Mouse (Mus musculus) neural tube, embryonic 13.5 days (tissue): ENCODE results near the gene 4930404N11Rik. TPM values are rescaled to one million over a fixed set of nuclear protein-coding genes. Genes with fewer than 3 reads are reported as not detected.

Source experiments
- ATAC-seq: fragments of 200-750 bp; cut with Nextera tagmentation; 2 replicates; pipeline ENCODE4 v1.8.0; 2017; ENCODE audit warnings: low read depth, mild to moderate bottlenecking, moderate TSS enrichment, moderate library complexity
- H3K27ac ChIP-seq: fragments of 300-500 bp; sonication (generic); replicated peaks from 2 replicates; pipeline ENCODE4 v1.5.1; 2015; ENCODE audit warnings: moderate library complexity, mild to moderate bottlenecking, inconsistent platforms
- H3K27me3 ChIP-seq: fragments of 300-500 bp; sonication (generic); 2 replicates; pipeline ENCODE4 v1.6.1; 2015; ENCODE audit warnings: mild to moderate bottlenecking, inconsistent platforms
- H3K36me3 ChIP-seq: fragments of 300-500 bp; sonication (generic); 2 replicates; pipeline ENCODE4 v1.6.1; 2015; ENCODE audit warnings: mild to moderate bottlenecking, inconsistent platforms
- H3K4me1 ChIP-seq: fragments of 300-500 bp; sonication (generic); replicated peaks from 2 replicates; pipeline ENCODE4 v1.6.1; 2015; ENCODE audit warnings: inconsistent platforms
- H3K4me2 ChIP-seq: fragments of 300-500 bp; sonication (generic); 2 replicates; pipeline ENCODE4 v1.6.1; 2015; ENCODE audit warnings: inconsistent platforms, mild to moderate bottlenecking, moderate library complexity
- H3K4me3 ChIP-seq: fragments of 300-500 bp; sonication (generic); 2 replicates; pipeline ENCODE4 v1.5.1; 2015; ENCODE audit warnings: mild to moderate bottlenecking, inconsistent platforms
- H3K9ac ChIP-seq: fragments of 300-500 bp; sonication (generic); 2 replicates; pipeline ENCODE4 v1.6.1; 2015; ENCODE audit warnings: moderate library complexity, mild to moderate bottlenecking, inconsistent platforms
- H3K9me3 ChIP-seq: fragments of 300-500 bp; sonication (generic); 2 replicates; pipeline ENCODE4 v1.6.1; 2016; ENCODE audit warnings: inconsistent platforms
- WGBS: fragments of 180-500 bp; shearing (Covaris S2); methylation state at CpG from one replicate; pipeline ENCODE4 v1.1.7; 2015; 5-methylcytosine and 5-hydroxymethylcytosine counted together
- polyA plus RNA-seq: library from polyadenylated mRNA; unstranded; fragments of >200 nt; fragmentation: Nextera tagmentation; extraction: Ambion mirVana; gene quantifications from 2 replicates; pipeline ENCODE4 v1.2.1, GENCODE M21; 2015

Gene 4930404N11Rik
- polyA plus RNA-seq, 1 experiment from 2014 or later = 0.87 TPM

DNA sequence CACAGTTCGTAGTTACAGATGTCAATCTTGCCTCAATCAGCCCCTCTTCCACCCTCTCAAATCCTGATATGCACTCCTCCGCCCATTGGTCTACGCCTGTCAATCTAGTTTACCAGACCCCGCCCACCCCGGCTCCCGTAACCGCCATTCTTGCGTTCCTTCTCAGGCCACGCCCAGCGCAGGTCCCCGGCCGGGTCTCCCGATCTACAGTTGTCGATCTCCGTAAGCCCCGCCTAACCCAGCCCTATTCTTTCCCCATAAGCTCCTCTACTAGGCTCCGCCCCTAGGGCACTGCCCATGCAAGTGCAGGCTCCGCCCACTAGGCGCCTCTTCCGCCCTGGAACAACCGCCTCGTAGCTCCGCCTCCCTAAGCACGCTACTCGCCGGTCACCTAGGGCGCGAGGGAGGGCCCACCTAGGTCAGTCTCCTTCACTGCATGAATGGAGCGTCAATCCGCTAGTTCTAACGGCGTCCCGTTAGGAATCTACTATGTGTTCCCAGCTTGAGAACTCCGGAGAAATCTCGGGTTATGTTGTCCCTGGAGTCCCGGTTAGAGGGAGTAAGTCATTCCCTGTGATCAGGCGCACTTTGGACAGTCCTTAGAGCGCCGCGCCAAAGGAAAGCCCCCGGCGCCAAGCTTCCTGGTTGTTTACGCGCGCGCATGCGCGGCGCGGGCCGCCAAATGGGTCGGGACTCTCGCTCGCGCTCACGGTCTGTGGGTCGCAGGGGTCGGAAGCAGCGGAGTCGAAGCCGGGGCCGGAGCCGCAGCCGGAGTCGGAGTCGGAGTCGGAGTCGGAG is 44.9 kb downstream of the 4930404N11Rik start, which contains the start of gene Cactin:
Gene Cactin (plus strand): TSS at position 554 of the 798 bp plus-strand sequence.
- peak; percentile 94 for ATAC-seq
- peak within 1 kb of the TSS; percentile 87 for H3K4me2 ChIP-seq
- peaks cover 37% of the 10 kb centered on the region for H3K4me1 ChIP-seq
- H3K4me3 ChIP-seq = peak within 1 kb of the TSS; percentile 90
- peak within 1 kb of the TSS; percentile 88 for H3K9ac ChIP-seq
- no peaks in the 10 kb centered on the region for H3K9me3 ChIP-seq
- no peaks in the 10 kb centered on the region for H3K27me3 ChIP-seq
- H3K27ac ChIP-seq = peak within 1 kb of the TSS; percentile 89
- WGBS = under 1% methylated on average over 68 of the region's 68 CpGs
- H3K36me3 ChIP-seq = peaks cover 66% of the 10 kb centered on the region

DNA sequence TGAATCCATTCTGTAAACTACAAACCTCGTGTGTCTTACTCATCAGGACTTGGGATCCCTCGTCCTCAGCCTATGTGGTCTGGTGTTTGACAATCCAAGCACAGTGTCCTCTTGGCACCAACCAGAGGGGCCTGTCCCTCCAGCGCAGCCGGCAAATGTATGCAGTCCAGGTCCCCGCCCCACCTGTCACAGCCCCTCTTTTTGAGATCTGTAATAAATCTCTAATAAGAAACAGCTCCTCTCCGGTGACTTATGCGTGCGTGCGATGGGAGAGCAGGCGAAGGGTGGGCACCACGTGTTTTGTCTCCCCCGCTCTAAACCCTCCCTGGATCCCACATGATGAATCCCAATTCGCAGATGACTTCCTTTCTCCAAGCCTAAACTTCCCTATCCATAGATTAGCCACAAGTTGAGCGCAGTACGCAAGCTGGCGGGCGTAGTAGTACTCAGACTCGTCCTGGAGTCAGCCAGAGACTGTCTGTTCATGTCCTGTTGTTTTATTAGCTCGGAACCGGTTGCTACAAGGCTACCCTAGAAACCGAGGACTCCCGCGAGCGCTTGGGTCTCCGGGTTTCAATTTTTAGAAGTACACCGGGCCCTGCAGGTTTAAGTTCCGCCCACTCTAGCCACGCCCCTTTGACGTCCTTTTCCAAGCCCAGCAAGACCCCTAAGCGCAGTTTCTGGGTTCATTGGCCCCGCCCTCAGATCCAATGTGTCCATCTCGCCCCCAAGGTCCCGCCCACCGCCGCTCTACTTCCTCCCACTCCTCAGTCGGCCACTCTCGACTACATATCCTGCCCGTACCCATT is 45.7 kb downstream of the 4930404N11Rik start:
- Histone ChIP-seq H3K4me3 (peak overlapping the region; percentile 90), H3K27me3 (no peaks in the 10 kb centered on the region), H3K27ac (peak overlapping the region; percentile 89), H3K9ac (peak overlapping the region; percentile 53), H3K36me3 (peaks cover 66% of the 10 kb centered on the region), H3K4me2 (peak overlapping the region; percentile 87), H3K4me1 (peaks cover 37% of the 10 kb centered on the region), H3K9me3 (no peaks in the 10 kb centered on the region)
- WGBS = under 1% methylated on average over 38 of the region's 38 CpGs
- ATAC-seq = peak; percentile 44

GRCm38 (mm10) chr10:81319330-81319699 is 46.3 kb downstream of the 4930404N11Rik start:
- Histone ChIP-seq H3K36me3 (peaks cover 66% of the 10 kb centered on the region), H3K9me3 (no peaks in the 10 kb centered on the region), H3K4me1 (peaks cover 37% of the 10 kb centered on the region), H3K27me3 (no peaks in the 10 kb centered on the region), H3K4me3 (peak overlapping the region; percentile 90), H3K4me2 (peak overlapping the region; percentile 87), H3K9ac (peak overlapping the region; percentile 53), H3K27ac (peak overlapping the region; percentile 89)
- WGBS = 33% methylated on average over 8 of the region's 8 CpGs
- no peak for ATAC-seq

DNA sequence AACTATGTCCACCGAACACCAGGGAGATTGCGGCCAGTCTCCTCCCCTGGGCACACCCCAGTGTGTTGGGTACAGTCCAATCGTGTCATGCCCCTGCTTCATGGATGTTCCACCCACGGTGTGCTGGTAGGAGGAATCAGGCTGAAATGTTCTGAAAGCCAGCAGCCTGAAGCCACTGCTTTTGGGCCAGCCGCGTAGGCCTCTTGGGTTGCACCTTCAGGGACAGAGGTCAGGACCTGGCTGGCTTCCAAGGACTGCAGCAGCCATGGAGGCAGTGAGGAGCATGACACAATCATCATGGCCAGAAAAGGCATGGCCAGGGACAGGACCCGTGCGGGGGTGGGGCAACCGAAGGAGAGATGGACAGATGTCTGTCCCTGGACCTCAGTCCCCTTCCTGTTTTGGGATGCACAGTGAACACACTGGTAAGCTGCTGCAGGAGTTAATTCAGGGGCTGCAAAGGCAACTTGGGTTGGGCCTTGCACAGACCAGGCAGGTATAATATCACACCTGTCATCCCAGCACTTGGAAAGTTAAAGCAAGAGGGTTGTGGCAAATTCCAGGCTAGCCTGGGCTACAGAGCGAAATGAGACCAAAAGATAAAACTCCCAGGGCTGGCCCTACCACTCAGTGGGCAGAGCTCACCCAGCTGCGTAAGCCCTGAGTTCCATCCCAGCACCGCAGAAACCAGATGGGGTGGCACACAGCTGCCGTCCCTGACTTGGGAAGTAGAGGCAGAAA is 46.9 kb downstream of the 4930404N11Rik start:
- 88% methylated on average over 13 of the region's 13 CpGs for WGBS
- H3K9ac ChIP-seq = peak overlapping the region; percentile 53
- H3K36me3 ChIP-seq = peaks cover 66% of the 10 kb centered on the region

DNA sequence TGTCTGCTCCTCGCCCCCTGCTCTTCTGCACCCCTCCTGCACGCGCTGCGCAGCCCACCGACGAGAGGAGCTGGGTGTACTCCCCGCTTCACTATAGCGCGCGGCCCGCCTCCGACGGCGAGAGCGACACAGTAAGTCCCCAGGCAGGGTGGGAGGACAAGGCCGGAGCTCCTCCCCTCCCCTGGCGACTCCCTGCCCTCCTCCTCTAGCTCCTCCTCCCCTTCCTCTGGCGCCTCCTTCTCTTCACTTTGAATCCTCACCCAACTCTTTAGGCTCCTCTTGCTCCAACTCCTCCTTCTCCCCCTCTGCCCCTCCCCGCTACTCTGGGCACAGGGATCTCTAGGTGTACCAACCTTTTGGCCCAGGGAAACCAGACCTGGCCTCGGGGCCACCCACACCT is 48.3 kb downstream of the 4930404N11Rik start:
- no peak overlapping the region for H3K27ac ChIP-seq
- no peaks in the 10 kb centered on the region for H3K9me3 ChIP-seq
- no peaks in the 10 kb centered on the region for H3K27me3 ChIP-seq
- ATAC-seq = no peak
- 0 out of 2 replicates have a peak overlapping the region, but pooled peaks have one; percentile 9 for H3K4me3 ChIP-seq
- 0 out of 2 replicates have a peak overlapping the region, but pooled peaks have one; percentile 1 for H3K9ac ChIP-seq
- peaks cover 33% of the 10 kb centered on the region for H3K4me1 ChIP-seq
- H3K36me3 ChIP-seq = peaks cover 66% of the 10 kb centered on the region
- H3K4me2 ChIP-seq = peak overlapping the region; percentile 27; the same call in 1 of the 2 replicates
- WGBS = 13% methylated on average over 20 of the region's 20 CpGs

More for the DNA sequence above, 46.9 kb downstream of the 4930404N11Rik start:
- Histone ChIP-seq H3K4me2 (peak overlapping the region; percentile 87; the same call in 1 of the 2 replicates), H3K4me3 (peak overlapping the region; percentile 90; the same call in 1 of the 2 replicates), H3K9me3 (no peaks in the 10 kb centered on the region), H3K4me1 (peaks cover 37% of the 10 kb centered on the region), H3K27ac (0 out of 2 replicates have a peak overlapping the region, but pooled peaks have one; percentile 89), H3K27me3 (no peaks in the 10 kb centered on the region)
- no peak for ATAC-seq

DNA sequence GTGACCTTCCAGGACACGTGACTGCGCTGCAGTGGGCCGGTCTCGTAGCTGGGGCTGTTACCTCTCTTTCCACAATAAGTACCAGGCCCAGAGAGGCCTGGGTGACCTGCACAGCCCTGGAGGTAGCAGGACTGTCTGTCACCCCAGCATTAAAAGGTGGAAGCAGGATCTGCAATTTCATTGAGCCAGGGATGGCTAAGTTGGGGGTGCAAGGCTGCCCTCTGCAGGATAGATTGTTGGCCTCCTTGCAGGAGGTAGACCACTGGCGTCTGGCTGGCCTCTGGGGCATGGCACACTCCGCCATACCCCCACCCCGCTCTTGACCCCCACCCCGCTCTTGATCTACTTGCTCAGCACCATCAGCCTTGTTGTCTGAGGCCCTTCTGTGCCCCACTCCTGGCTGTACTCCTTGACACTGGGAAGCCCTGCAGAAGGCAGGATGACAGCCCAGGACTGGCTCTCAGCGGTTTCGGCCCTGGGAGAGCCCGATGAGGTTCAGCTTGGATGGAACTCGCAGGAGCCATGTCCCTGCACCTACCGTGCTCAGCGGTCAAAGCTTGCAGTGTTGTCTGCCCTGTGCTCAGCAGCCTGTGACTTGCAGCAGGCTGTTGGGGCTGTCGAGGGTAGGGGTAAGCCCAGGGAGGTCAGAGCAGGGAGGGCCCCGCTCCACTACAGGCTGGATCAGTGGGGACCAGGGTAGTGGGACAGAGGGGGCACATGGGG is 49.1 kb downstream of the 4930404N11Rik start:
- H3K4me2 ChIP-seq = peak overlapping the region; percentile 27; the same call in 1 of the 2 replicates
- H3K4me1 ChIP-seq = peaks cover 25% of the 10 kb centered on the region
- no peak for ATAC-seq
- H3K9me3 ChIP-seq = no peaks in the 10 kb centered on the region
- H3K36me3 ChIP-seq = peaks cover 72% of the 10 kb centered on the region
- 0 out of 2 replicates have a peak overlapping the region, but pooled peaks have one; percentile 9 for H3K4me3 ChIP-seq
- no peak overlapping the region for H3K27ac ChIP-seq
- H3K9ac ChIP-seq = 0 out of 2 replicates have a peak overlapping the region, but pooled peaks have one; percentile 1
- H3K27me3 ChIP-seq = no peaks in the 10 kb centered on the region
- 49% methylated on average over 16 of the region's 16 CpGs for WGBS

- H3K36me3 ChIP-seq = peaks cover 81% of the 10 kb centered on the region
- no peak overlapping the region for H3K4me2 ChIP-seq
- peaks cover 24% of the 10 kb centered on the region for H3K4me1 ChIP-seq
- no peaks in the 10 kb centered on the region for H3K27me3 ChIP-seq
- H3K27ac ChIP-seq = no peak overlapping the region
- 91% methylated on average over 16 of the region's 16 CpGs for WGBS
- H3K4me3 ChIP-seq = no peak overlapping the region
- no peak for ATAC-seq
- H3K9me3 ChIP-seq = no peaks in the 10 kb centered on the region
- H3K9ac ChIP-seq = no peak overlapping the region
Measured at GRCm38 (mm10) chr10:81315587-81315986, 50.0 kb downstream of the 4930404N11Rik start.

DNA sequence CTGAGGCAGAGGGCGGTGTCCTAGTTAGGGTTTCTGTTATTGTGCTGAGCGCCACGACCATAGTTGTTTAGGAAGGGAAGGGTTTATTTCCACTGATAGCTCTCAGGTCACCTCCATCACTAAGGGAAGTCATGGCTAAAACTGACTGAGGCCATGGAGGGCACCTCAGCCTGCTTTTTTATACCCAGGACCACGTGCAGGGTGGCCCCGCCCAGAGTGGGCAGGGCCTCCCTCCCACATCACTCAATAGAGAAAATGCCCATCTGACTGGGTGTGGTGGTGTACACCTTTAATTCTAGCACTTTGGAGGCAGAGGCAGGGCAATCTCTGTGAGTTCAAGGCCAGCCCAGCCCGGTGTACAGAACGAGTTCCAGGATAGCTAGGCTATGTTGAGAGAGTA is 51.4 kb downstream of the 4930404N11Rik start:
- H3K27ac ChIP-seq = no peak overlapping the region
- H3K4me2 ChIP-seq = no peak overlapping the region
- H3K9me3 ChIP-seq = no peaks in the 10 kb centered on the region
- H3K27me3 ChIP-seq = no peaks in the 10 kb centered on the region
- H3K4me3 ChIP-seq = no peak overlapping the region
- WGBS = 86% methylated on average over 7 of the region's 7 CpGs
- H3K36me3 ChIP-seq = peaks cover 95% of the 10 kb centered on the region
- peaks cover 15% of the 10 kb centered on the region for H3K4me1 ChIP-seq
- H3K9ac ChIP-seq = no peak overlapping the region
- ATAC-seq = no peak

- no peak overlapping the region for H3K4me3 ChIP-seq
- ATAC-seq = no peak
- peaks cover 98% of the 10 kb centered on the region for H3K36me3 ChIP-seq
- 93% methylated on average over 13 of the region's 13 CpGs for WGBS
- H3K27ac ChIP-seq = no peak overlapping the region
- H3K9ac ChIP-seq = no peak overlapping the region
- H3K27me3 ChIP-seq = no peaks in the 10 kb centered on the region
- H3K9me3 ChIP-seq = no peaks in the 10 kb centered on the region
- peaks cover 9% of the 10 kb centered on the region; the same call in 1 of the 2 replicates for H3K4me1 ChIP-seq
- H3K4me2 ChIP-seq = no peak overlapping the region
Measured at GRCm38 (mm10) chr10:81313581-81313980, 52.0 kb downstream of the 4930404N11Rik start.
